Mouse (Mus musculus): ENCODE results near the gene Lin28b. TPM values are rescaled to one million over a fixed set of nuclear protein-coding genes. Genes with fewer than 3 reads are reported as not detected.

The Lin28b gene
- polyA plus RNA-seq (2014; fragmentation: Illumina TruSeq; extraction: RNeasy Lipid Tissue Mini Kit (QIAGEN cat#74804); ENCODE audit: low read depth, low replicate concordance) = 0.05 TPM

DNA sequence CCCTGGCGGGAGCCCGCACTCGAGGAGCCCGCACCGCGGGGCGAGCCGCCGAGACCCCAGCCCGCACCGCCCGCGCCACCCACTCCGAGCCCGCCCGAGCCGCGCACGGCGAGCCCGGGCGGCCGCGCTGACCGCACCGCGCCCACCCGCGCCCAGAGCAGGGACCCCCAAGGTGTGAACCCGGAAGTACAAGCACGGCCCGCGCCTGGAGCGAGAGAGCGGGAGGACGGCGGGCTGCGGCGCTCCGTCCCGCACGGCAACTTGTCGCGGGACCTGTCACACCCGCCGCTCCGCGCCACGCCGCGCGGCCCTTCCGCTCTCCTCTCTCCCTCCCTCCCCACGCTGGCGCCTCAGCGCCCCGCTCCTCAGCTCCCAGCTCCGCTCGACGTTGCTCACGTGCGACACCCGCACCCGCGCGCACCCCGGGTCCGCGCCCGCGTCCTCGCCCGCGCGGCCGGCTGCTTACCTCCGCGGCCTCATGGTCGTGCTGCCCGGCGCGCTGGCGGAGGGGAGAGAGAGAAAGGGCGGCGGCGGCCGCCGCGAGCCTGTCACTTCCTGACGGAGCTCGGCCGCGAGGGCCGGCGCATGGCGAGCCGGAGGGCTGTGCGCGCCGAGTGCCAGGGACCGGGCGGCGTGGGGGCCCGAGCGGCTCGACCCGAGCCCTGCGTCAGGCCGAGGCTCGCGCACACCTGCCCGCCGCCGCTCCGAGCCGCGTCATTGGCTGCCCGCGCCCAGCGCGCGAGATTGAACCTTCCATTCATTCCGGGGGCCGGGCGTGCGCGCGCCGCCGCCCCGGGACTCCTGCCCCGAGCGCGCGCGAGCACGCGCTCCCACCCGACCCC lies at the start of gene Lin28b:
Gene Lin28b, minus strand, starts transcription at position 635 of the 842 bp plus-strand sequence.

DNA sequence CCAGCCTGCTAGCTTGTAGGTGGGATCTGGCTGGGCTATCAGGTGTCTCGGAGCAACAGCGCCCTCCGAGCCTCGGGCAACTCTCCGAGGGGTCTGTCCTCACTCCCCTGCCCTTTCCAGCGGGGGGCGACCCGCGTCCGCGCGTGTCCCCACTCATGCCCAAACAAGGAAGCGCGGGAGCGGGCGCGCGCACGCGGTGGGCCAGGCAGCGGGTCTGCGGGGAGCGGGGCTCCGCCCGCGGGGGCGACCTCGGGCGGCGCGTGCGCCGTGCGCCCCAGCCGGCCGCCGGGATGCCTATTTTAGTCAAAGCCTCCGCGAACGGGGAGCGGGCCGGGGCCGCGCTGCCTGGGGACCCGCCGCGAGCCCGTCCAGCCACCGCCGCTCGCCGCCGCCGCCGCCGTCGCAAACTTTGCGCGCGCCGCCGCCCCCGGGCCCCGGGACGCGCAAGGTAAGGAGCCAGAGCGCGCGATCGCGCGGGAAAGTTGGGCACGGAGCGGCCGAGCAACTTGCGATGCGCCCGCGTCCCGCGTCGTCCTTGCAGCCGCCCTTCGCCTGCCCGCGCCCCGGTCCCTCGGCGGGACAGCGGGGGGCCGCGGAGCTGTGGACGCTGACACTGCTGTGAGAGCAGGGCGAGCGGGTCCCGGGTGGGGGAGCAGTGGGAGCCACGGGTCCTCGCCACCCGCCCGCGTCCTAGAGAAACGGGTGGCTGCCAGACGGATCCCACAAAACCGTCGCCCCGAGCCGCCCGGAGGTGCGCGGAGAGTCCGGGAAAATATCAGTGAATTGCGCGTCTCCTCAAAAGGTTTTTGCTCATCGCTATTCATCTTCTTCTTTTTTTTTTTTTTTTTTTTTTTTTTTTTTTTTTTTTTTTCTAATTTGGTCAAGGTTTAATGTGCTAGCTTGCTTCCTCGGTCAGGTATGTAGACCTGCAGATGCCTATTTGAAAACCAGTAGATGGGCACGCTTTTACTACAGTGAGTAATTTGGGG lies 150.5 kb downstream of the Lin28b start, which contains the start of gene Bves:
Gene Bves, plus strand, starts transcription at position 339 of the 989 bp plus-strand sequence.

Other genes starting within 250 kb of the Lin28b start
- 0.72 TPM for gene Bves, start 150.6 kb downstream of the Lin28b start, polyA plus RNA-seq (2014; fragmentation: Illumina TruSeq; extraction: RNeasy Lipid Tissue Mini Kit (QIAGEN cat#74804); ENCODE audit: low read depth, low replicate concordance)
- gene Hace1, start 91.4 kb upstream of the Lin28b start, polyA plus RNA-seq (2014; fragmentation: Illumina TruSeq; extraction: RNeasy Lipid Tissue Mini Kit (QIAGEN cat#74804); ENCODE audit: low read depth, low replicate concordance) = 6.1 TPM

Data from adipose tissue, adult 10 weeks (tissue).